Mouse (Mus musculus) lung, adult 2 months (tissue): ENCODE measurements around the gene Bcl2. TPM values are rescaled to one million over a fixed set of nuclear protein-coding genes. Genes with fewer than 3 reads are reported as not detected.
A peak's percentile ranks its signal among the peaks of the same experiment; 100 is the strongest.

Experiments used
- DNase-seq: peaks from one replicate; pipeline ENCODE4 v3.0.0; 2022
- H3K4me1 ChIP-seq: fragments of 200-500 bp; 2 replicates; pipeline ENCODE4 v1.6.1; 2011; ENCODE audit warnings: low read length; ENCODE audit not compliant: control insufficient read depth, insufficient read depth
- H3K4me3 ChIP-seq: fragments of 200-500 bp; replicated peaks from 2 replicates; pipeline ENCODE3; 2011; ENCODE audit warnings: low read depth, mild to moderate bottlenecking, control low read depth, low read length; ENCODE audit errors: extremely low read depth
- CTCF ChIP-seq: fragments of 200-500 bp; IDR thresholded peaks from 2 replicates; pipeline ENCODE4 v1.5.1; 2011; ENCODE audit warnings: mild to moderate bottlenecking, low read length, control low read depth; ENCODE audit not compliant: insufficient read depth
- POLR2A ChIP-seq: fragments of 200-500 bp; IDR thresholded peaks from 2 replicates; pipeline ENCODE4 v1.6.1; 2011; ENCODE audit warnings: low read depth, mild to moderate bottlenecking, control low read depth, low read length, borderline replicate concordance; ENCODE audit errors: extremely low read depth
- WGBS: fragments of 180-500 bp; shearing (Covaris S2); methylation state at CpG from one replicate; pipeline ENCODE4 v1.1.7; 2018; 5-methylcytosine and 5-hydroxymethylcytosine counted together
- polyA plus RNA-seq: library from polyadenylated mRNA; depleted of rRNA; stranded (reverse); fragments of >200 nt; gene quantifications from 2 replicates; pipeline ENCODE4 v1.2.3, GENCODE M21; 2012

Bcl2 gene
- polyA plus RNA-seq, 1 experiment: 3.8 TPM

DNA sequence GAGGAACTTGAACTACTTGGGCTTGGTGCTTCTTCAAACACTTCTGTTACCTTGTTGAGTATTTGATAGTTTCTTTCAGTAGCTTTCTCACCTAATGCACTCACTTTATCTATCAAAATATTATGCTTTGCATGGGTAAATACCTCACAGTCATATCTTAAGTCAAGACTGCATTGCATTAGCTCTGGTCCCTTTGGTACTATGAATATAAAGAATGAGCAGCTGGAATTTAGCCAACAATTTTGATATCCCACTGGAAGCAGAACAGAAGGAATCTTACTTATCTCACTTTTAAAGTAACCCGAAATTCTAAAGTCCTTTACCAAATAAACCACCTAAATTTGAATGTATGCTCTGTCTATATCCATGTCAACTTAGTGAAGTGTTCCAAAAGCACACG is 83.1 kb downstream of the Bcl2 start:
- H3K4me3 ChIP-seq: no peak overlapping the region
- no peak for DNase-seq
- no peak for TF ChIP-seq POLR2A
- TF ChIP-seq CTCF: no peak
- peaks cover 9% of the 10 kb centered on the region for H3K4me1 ChIP-seq
- WGBS: 46% methylated on average over 2 of the region's 2 CpGs

DNA sequence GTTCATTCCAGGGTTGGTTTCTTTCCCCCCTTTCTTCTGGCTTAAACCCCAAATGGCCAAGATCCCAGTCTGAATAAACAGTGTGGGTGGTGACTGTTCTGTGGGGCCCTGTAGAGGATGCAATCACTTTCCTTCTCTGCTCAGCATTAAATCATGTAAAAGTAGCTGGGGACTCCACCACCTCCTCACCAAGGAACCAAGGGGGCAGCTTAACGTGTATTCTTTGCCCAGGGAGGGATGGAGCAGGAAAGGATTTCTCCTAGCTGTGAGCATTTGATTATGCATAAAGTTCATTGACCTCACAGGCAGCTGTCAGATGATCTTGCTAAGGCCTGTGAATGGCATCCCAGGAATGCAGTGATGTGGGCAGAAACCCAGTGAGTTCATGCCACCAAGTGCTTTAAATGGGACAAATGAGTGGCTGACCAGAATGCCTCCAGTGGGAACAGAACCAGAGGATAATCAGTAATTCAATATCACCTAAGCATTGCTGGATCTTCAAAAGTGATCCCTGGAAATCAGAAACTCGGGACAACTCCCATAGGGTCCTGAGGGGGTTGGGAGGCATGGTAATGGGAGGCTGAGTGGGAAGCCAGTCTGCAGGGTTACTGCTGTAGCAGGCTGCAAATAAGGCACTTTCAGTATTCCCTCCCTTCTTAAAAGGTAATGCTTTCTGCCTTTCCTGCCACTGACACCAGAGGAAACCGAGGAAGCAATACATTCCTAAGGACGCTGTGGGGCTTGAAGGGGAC is 84.0 kb downstream of the Bcl2 start:
- peaks cover 9% of the 10 kb centered on the region for H3K4me1 ChIP-seq
- no peak overlapping the region for H3K4me3 ChIP-seq
- TF ChIP-seq CTCF (no peak), POLR2A (no peak)
- DNase-seq: peak; percentile 14
- WGBS: 25% methylated on average over 4 of the region's 4 CpGs

DNA sequence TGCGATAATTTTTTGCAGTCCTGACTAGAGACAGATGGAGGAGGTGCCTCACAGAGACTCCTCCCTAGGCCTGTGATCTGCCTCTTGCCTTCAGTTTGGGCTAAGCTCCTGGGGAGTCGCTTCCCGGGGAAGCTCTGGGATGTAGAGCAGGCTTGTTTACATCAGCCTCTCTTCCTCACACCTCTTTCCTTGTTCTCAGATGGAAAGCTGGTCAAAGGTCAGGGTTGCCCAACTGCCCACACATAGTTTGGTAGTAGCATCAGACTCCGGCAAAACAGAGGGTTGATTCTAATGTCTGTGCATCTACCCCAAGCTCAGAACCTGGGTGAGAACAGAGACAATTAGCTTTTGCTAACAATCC is 84.6 kb downstream of the Bcl2 start:
- DNase-seq: peak; percentile 20
- Histone ChIP-seq H3K4me1 (peaks cover 9% of the 10 kb centered on the region), H3K4me3 (no peak overlapping the region)
- 16% methylated on average over 4 of the region's 4 CpGs for WGBS
- TF ChIP-seq CTCF (no peak), POLR2A (peak; percentile 41; the same call in 1 of the 2 replicates)

DNA sequence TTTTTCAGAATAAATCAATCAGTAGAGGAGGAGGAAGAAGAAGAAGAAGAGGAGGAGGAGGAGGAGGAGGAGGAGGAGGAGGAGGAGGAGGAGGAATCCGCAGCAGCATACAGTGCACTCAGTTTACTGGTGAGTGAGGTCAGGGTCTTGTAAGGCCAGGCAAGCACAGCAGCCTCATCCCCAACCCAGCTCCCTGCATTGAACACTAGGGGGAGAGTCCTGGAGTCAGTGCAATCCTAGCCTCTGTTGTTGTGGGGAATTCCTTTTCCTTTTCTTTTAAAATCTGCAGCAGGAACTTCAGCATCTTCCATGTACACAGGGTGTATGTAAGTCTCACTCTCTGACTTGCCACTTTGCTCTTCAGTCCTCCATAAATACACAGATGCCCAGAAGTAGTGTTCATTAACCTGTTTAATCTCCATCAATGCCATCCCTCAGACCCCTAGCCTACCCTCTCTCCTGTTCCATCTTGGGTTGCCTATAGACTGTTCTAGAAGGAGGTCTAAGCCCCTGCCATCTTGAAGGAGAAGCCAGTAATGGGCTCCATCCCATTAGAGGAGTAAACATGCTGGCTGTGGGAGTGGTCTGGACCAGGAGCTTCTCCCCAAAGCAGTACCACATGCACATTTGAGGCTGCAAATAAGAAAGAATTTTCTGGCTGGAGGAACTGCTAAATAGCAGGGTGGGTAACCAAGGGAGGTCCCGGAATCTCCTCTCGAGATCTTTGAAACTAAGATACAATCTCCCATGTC is 85.2 kb downstream of the Bcl2 start:
- no peak for DNase-seq
- Histone ChIP-seq H3K4me3 (no peak overlapping the region), H3K4me1 (peaks cover 9% of the 10 kb centered on the region)
- 41% methylated on average over 3 of the region's 3 CpGs for WGBS
- TF ChIP-seq POLR2A (no peak), CTCF (peak; percentile 59)

DNA sequence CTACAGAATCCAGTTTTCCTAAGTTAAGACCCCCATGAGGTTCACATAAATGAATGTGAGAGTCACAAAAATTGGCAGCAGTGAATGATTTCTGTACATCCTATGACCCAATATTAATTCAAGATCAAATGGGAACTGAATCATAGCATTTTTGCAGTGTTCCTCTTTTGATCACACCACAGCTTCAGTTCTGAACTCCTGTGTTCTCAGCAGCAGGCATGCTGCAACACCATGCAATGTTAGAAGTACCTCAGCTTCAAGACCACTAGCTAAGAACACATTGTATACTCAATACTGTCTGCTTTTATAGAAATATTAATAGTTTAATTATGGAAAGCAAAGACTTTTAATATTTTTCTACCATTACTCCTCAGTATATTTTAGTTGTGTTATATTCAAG is 85.8 kb downstream of the Bcl2 start:
- no peak for DNase-seq
- Histone ChIP-seq H3K4me1 (peaks cover 9% of the 10 kb centered on the region), H3K4me3 (no peak overlapping the region)
- TF ChIP-seq POLR2A: no peak
- TF ChIP-seq CTCF: no peak

DNA sequence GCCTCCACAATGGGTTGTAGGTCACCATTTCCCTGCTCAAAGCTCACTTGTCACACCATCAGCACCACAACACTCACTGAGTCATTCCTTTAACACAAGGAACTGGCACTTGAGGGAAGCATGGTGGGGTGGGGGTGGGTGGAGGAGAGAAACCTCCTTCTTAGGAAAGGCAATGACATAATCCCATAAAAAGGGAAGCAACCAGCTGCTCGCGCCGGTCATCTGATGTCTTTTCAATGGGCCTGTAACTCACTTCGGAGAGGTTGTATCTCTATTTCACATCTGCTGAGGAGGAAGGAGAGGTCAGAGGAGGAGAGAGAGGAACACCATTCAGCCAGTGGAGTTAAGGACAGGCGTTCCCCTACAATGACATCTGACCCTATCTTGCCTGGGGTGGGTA is 86.8 kb downstream of the Bcl2 start:
- Histone ChIP-seq H3K4me3 (no peak overlapping the region), H3K4me1 (peaks cover 9% of the 10 kb centered on the region)
- TF ChIP-seq POLR2A: no peak
- no peak for TF ChIP-seq CTCF
- WGBS: 50% methylated on average over 5 of the region's 5 CpGs
- no peak for DNase-seq

DNA sequence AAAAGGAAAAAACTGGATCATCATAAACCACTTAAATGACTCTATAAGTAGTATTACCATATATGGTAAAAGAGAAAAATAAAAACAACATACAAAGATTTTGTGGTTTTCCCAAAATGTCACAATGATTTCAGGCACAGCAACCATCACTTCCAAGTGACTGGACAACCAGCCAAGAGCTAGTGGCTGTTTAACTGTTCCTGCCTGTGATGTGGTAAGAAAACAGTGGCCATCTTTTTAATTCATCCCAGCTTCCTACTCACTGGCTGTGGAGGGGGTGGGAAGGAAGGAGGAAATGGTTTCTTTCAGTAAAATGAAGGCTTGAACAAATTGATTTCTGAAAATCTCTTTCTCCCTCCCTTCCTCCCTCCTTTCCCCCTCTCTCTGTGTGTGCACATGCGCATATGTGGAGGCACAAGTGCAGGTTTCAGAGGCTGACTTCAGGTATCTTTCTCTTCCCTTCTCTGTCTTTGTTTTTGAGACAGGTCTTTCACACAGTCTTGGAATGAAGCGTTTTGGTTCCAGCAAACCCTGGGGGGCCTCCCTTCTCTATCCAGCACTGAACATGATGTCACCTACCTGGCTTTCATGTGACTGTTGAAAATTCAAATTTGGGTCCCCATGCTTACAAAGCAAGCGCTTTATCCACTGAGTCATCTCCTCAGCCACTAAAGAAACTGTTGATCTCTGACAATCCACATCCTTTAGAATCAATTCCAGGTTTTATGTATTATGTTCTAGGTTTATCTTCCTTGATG is 93.7 kb downstream of the Bcl2 start:
- no peak for DNase-seq
- Histone ChIP-seq H3K4me3 (no peak overlapping the region), H3K4me1 (no peaks in the 10 kb centered on the region)
- TF ChIP-seq CTCF (no peak), POLR2A (no peak)
- WGBS: 82% methylated on average over 3 of the region's 3 CpGs

DNA sequence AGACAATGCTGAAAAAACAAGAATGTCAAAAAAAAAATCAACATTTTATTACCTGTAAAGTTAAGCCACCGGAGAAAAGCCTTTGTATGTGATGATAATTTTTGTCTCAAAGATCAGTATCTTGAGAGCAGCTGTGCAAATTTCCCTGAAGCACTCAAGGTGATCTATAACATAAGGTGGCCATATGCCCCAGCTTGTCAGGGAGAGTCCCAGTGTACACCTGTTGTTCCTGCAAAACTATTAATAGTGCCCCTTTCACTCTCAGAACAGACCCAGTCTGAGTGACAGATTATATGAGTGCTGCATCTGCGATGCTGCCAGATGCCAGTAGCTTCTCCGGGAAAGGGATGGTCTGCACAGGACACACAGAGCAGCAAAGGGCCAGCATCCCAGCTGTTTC is 95.3 kb downstream of the Bcl2 start:
- DNase-seq: no peak
- 90% methylated on average over 3 of the region's 3 CpGs for WGBS
- H3K4me1 ChIP-seq: no peaks in the 10 kb centered on the region
- no peak overlapping the region for H3K4me3 ChIP-seq
- no peak for TF ChIP-seq CTCF
- TF ChIP-seq POLR2A: no peak

DNA sequence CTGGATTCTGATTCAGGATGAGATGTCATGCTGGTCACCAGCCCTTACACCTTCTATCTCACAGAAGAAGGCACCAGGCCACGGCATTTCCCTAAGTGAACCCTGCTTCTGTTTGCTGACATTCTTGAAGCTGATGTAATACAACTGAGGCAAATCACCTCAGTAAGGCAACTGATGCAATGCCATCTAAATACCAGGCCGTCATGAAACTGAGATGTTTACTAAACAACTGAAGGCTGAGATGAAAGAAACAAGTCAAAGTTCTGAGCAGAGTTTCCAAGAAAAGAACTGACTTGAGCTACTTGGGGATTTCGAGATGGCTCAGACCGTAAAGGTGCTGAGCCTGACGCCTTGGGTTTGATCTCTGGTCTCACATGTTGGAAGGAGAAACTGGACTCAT is 97.1 kb downstream of the Bcl2 start:
- 69% methylated on average over 5 of the region's 5 CpGs for WGBS
- Histone ChIP-seq H3K4me3 (no peak overlapping the region), H3K4me1 (no peaks in the 10 kb centered on the region)
- DNase-seq: no peak
- TF ChIP-seq POLR2A (no peak), CTCF (no peak)
